Mouse (Mus musculus): Measurements from ENCODE around the gene Arhgdib.

DNA sequence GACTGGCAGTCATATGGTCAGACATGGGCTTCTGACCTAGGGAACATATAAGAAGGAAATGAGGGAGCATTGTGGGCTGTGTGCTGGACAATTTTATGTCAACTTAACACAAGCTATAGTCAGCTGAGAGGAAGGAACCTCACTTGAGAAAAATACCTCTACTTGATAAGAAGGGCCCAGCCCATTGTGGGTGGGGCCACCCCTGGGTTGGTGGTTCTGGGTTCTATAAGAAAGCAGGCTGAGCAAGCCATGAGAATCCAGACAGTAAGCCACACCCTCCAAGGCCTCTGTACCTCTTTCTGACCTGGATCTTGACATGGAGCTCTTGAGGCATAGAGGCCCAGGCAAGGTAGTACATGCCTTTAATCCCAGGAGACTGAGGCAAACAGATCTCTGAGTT lies 1.7 kb upstream of the Arhgdib start:
- TF ChIP-seq CTCF (IDR thresholded peaks at IDR 0.05; ENCODE audit: control insufficient read depth, insufficient read depth, low read length) (no peak), POLR2A (IDR thresholded peaks at IDR 0.05; ENCODE audit: borderline replicate concordance, control insufficient read depth, low read depth, low read length) (no peak)

Measured in bone marrow, adult 2 months (tissue).